Mouse (Mus musculus) gastrocnemius, postnatal 36 days (tissue): ENCODE results near the gene Cbfa2t3. TPM values are rescaled to one million over a fixed set of nuclear protein-coding genes. Genes with fewer than 3 reads are reported as not detected.

Experiments used
- DNase-seq, 2 experiments: peaks; one replicate each; pipeline ENCODE4 v3.0.0; 2022
- intact Hi-C: fragments of 180-260 bp; cut with DNase I; formaldehyde crosslinking; loops from one replicate; pipeline ENCODE4 v1.15.1; 2025
- total RNA-seq, 2 experiments: library from RNA; stranded (reverse); gene quantifications; 2 replicates each; pipeline ENCODE4 v1.2.3; 2021

Cbfa2t3 gene
- total RNA-seq, 2 experiments from 2014 or later: 17.0 to 18.7 TPM

GRCm38 (mm10) chr8:122618660-122619378 is 80.1 kb downstream of the Cbfa2t3 start:
- intact Hi-C loops: loop anchor here (2.0 kb wide), 1 partner anchor 212 kb away; no protein-coding TSS in a partner anchor
- no peak for DNase-seq

GRCm38 (mm10) chr8:122617947-122618546 is 80.9 kb downstream of the Cbfa2t3 start:
- peak; percentile 79 to 82 for DNase-seq
- intact Hi-C loops: loop anchor here (2.0 kb wide), 1 partner anchor 213 kb away; no protein-coding TSS in a partner anchor

- no peak for DNase-seq
Observed at GRCm38 (mm10) chr8:122616181-122616905, 82.6 kb downstream of the Cbfa2t3 start.

GRCm38 (mm10) chr8:122611295-122612133 is 87.4 kb downstream of the Cbfa2t3 start, which contains the start of the genes Galns and Trappc2l:
Gene Galns (minus strand): TSS chr8:122611463.
Gene Trappc2l (plus strand): TSS chr8:122611640.
- peak; percentile 92 to 94 for DNase-seq
- intact Hi-C loops: no loop called here

More at GRCm38 (mm10) chr8:122616181-122616905, 82.6 kb downstream of the Cbfa2t3 start:
- intact Hi-C loops: no loop called here

- intact Hi-C loops: no loop called here
Observed at GRCm38 (mm10) chr8:122610612-122611277, 88.2 kb downstream of the Cbfa2t3 start.

GRCm38 (mm10) chr8:122610209-122610608 is 88.7 kb downstream of the Cbfa2t3 start:
- no peak for DNase-seq
- intact Hi-C loops: no loop called here

More at GRCm38 (mm10) chr8:122610612-122611277, 88.2 kb downstream of the Cbfa2t3 start:
- DNase-seq: no peak

GRCm38 (mm10) chr8:122606810-122607209 is 92.1 kb downstream of the Cbfa2t3 start:
- intact Hi-C loops: no loop called here
- DNase-seq: no peak

- intact Hi-C loops: no loop called here
Observed at GRCm38 (mm10) chr8:122605367-122605766, 93.5 kb downstream of the Cbfa2t3 start.

GRCm38 (mm10) chr8:122604640-122605039 is 94.3 kb downstream of the Cbfa2t3 start:
- intact Hi-C loops: no loop called here

More at GRCm38 (mm10) chr8:122605367-122605766, 93.5 kb downstream of the Cbfa2t3 start:
- no peak for DNase-seq

GRCm38 (mm10) chr8:122600666-122601065 is 98.2 kb downstream of the Cbfa2t3 start:
- no peak for DNase-seq
- intact Hi-C loops: no loop called here

More at GRCm38 (mm10) chr8:122604640-122605039, 94.3 kb downstream of the Cbfa2t3 start:
- no peak for DNase-seq

GRCm38 (mm10) chr8:122596031-122596430 is 102.9 kb downstream of the Cbfa2t3 start:
- no peak for DNase-seq
- intact Hi-C loops: loop anchor here (10.0 kb wide), 1 partner anchor 479 kb away; no protein-coding TSS in a partner anchor

- no peak for DNase-seq
- intact Hi-C loops: loop anchor here (10.0 kb wide), 1 partner anchor 481 kb away; no protein-coding TSS in a partner anchor
Observed at GRCm38 (mm10) chr8:122593783-122594507, 105.0 kb downstream of the Cbfa2t3 start.

GRCm38 (mm10) chr8:122593240-122593639 is 105.7 kb downstream of the Cbfa2t3 start:
- intact Hi-C loops: loop anchor here (10.0 kb wide), 1 partner anchor 482 kb away; no protein-coding TSS in a partner anchor
- DNase-seq: no peak

- intact Hi-C loops: no loop called here
- DNase-seq: no peak
Observed at GRCm38 (mm10) chr8:122586749-122587148, 112.2 kb downstream of the Cbfa2t3 start.

GRCm38 (mm10) chr8:122586171-122586570 is 112.7 kb downstream of the Cbfa2t3 start:
- no peak for DNase-seq
- intact Hi-C loops: no loop called here

GRCm38 (mm10) chr8:122585411-122585891 is 113.5 kb downstream of the Cbfa2t3 start:
- no peak for DNase-seq
- intact Hi-C loops: no loop called here

- intact Hi-C loops: no loop called here
- no peak for DNase-seq
Observed at GRCm38 (mm10) chr8:122584981-122585380, 113.9 kb downstream of the Cbfa2t3 start.

GRCm38 (mm10) chr8:122580926-122581325 is 118.0 kb downstream of the Cbfa2t3 start:
- no peak for DNase-seq
- intact Hi-C loops: no loop called here
